8 mouse cellular contexts compared by ENCODE assay signal in the genomic region with DNA sequence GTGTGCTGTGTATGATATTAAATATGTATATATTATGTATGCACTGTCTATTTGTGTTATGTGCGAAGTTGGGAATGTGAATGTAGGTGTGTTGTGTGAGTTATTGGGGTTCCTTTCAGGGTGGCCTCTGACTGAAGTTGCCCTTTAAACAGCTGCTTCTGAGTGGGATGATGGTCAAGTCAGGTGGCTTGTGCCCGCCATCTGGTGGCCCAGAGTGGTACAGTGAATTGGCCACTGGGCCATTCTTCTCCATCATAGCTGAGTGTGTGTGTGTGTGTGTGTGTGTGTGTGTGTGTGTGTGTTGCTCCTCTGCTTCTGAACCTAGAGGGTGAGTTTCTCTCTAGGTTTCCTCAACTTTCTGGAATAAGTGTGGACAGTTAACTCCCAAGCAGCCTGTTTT.
DNase-seq lines count a peak whose midpoint lies in the region; ATAC-seq and TF ChIP-seq lines count a peak whose summit lies in the region.

No protein-coding gene starts in this region.

- no peaks in the 10 kb centered on the region for H3K27me3 ChIP-seq in forebrain, embryonic 14.5 days (replicated peaks; ENCODE audit: control insufficient read depth, insufficient read depth, low read length)

- no peak overlapping the region for H3K9ac ChIP-seq in forebrain, embryonic 14.5 days (ENCODE audit: low read length)

- H3K27ac ChIP-seq in forebrain, embryonic 14.5 days (ENCODE audit: low read depth, low read length), result no peak overlapping the region

- no peak for TF ChIP-seq POLR2A in brain, embryonic 14.5 days (IDR thresholded peaks at IDR 0.05; ENCODE audit: borderline replicate concordance, extremely low read depth, insufficient read depth, insufficient read length, poor library complexity, severe bottlenecking)

- no peaks in the 10 kb centered on the region for H3K9me3 ChIP-seq in forebrain, embryonic 14.5 days (replicated peaks; ENCODE audit: control insufficient read depth, low read length)

- H3K4me1 ChIP-seq in forebrain, embryonic 14.5 days (ENCODE audit: control insufficient read depth, insufficient read depth, low read length), result peaks cover 6% of the 10 kb centered on the region

- TF ChIP-seq CTCF in brain, embryonic 14.5 days (IDR thresholded peaks at IDR 0.05; ENCODE audit: borderline replicate concordance, extremely low read depth, insufficient read depth, insufficient read length), result peak; percentile 91

- peak; percentile 57 for DNase-seq in Muller cell, postnatal 12 days (ENCODE audit: inconsistent ontology term)
- peak; percentile 81 for DNase-seq in brain, embryonic 14.5 days (ENCODE audit: low read depth)
- DNase-seq in forebrain, embryonic 14.5 days (ENCODE audit: low spot score), result peak; percentile 74
- DNase-seq in layer of hippocampus, postnatal 14 days (ENCODE audit: low spot score in 2 of 2), result peak; percentile 64 to 72
- DNase-seq in lung, postnatal 14 days, result peak; percentile 81
- peak; percentile 49 for DNase-seq in right cerebral cortex, adult 18-20 months

- ATAC-seq in forebrain, embryonic 14.5 days, result peak; percentile 64
- ATAC-seq in hematopoietic stem cell, adult 5-6 weeks (replicated peaks in 1 of 2; ENCODE audit: insufficient read depth in 1 of 2, low FRiP score in 2 of 2, low TSS enrichment in 1 of 2, low read depth in 1 of 2, poor library complexity in 2 of 2, severe bottlenecking in 2 of 2), result peak; percentile 39 to 41; a peak in 1 of 4 replicates
- no peak for ATAC-seq in activated CD4-positive, CD25-positive, alpha-beta regulatory T cell, adult 4 months

- WGBS in forebrain, embryonic 14.5 days, result 15% methylated on average over 2 of the region's 2 CpGs

- H3K4me2 ChIP-seq in forebrain, embryonic 14.5 days (ENCODE audit: low read length), result no peak overlapping the region

- H3K36me3 ChIP-seq in forebrain, embryonic 14.5 days (ENCODE audit: control insufficient read depth, insufficient read depth, low read length), result no peaks in the 10 kb centered on the region

- H3K4me3 ChIP-seq in forebrain, embryonic 14.5 days (ENCODE audit: low read depth, low read length), result no peak overlapping the region
